Mouse (Mus musculus): ENCODE data around the gene B230217C12Rik.

DNA sequence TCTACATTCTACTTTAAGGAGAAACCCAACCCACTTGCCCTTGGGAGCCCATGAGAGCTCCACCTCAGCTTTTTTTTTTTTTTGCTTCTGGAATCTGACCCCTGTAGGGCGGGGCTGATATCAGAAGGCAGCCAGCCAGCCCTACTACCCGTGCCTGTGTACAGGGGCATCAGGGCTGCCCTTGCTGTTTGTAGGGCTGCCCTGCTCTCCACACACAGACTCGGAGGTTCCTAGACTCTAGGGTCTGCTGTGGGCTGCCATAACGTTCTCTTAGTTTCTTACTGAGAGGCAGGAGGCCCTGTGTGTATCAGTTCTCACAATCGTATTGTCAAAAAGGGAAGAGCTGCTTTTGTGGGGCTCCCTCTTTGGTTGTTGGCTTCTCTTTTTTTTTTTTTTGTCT, 23.2 kb upstream of the B230217C12Rik start:
- no peak for TF ChIP-seq CTCF (IDR thresholded peaks at IDR 0.05; ENCODE audit: borderline replicate concordance, extremely low read depth, insufficient read depth, insufficient read length)
- no peak for TF ChIP-seq POLR2A (IDR thresholded peaks at IDR 0.05; ENCODE audit: borderline replicate concordance, extremely low read depth, insufficient read depth, insufficient read length, poor library complexity, severe bottlenecking)
